Mouse (Mus musculus) hindbrain, embryonic 10.5 days (tissue): ENCODE results near the gene Mvk. TPM values are rescaled to one million over a fixed set of nuclear protein-coding genes. Genes with fewer than 3 reads are reported as not detected.
A peak's percentile ranks its signal among the peaks of the same experiment; 100 is the strongest.

Source experiments
- DNase-seq: peaks from one replicate; pipeline ENCODE4 v3.0.0-alpha.2; 2017; ENCODE audit warnings: low spot score
- H3K27ac ChIP-seq: fragments of 300-500 bp; sonication (generic); 2 replicates; pipeline ENCODE4 v1.5.1; 2016; ENCODE audit warnings: mild to moderate bottlenecking, moderate library complexity
- H3K27me3 ChIP-seq: fragments of 300-500 bp; sonication (generic); 2 replicates; pipeline ENCODE4 v1.6.1; 2016; ENCODE audit warnings: mild to moderate bottlenecking; ENCODE audit not compliant: poor library complexity, insufficient read depth, severe bottlenecking
- H3K36me3 ChIP-seq: fragments of 300-500 bp; sonication (generic); 2 replicates; pipeline ENCODE4 v1.6.1; 2016; ENCODE audit warnings: mild to moderate bottlenecking, moderate library complexity
- H3K4me1 ChIP-seq: fragments of 300-500 bp; sonication (generic); replicated peaks from 2 replicates; pipeline ENCODE4 v1.6.1; 2016; ENCODE audit warnings: mild to moderate bottlenecking
- H3K4me3 ChIP-seq: fragments of 300-500 bp; sonication (generic); 2 replicates; pipeline ENCODE4 v1.5.1; 2016; ENCODE audit warnings: mild to moderate bottlenecking, moderate library complexity
- H3K9me3 ChIP-seq: fragments of 300-500 bp; sonication (generic); 2 replicates; pipeline ENCODE4 v1.6.1; 2016; ENCODE audit warnings: mild to moderate bottlenecking, moderate library complexity
- WGBS: fragments of 180-500 bp; shearing (Covaris S2); methylation state at CpG from one replicate; pipeline ENCODE4 v1.1.7; 2016; 5-methylcytosine and 5-hydroxymethylcytosine counted together
- polyA plus RNA-seq: library from polyadenylated mRNA; unstranded; fragments of >200 nt; fragmentation: Nextera tagmentation; extraction: Ambion mirVana; gene quantifications from 2 replicates; pipeline ENCODE4 v1.2.1, GENCODE M21; 2016

Gene Mvk
- polyA plus RNA-seq, 1 experiment from 2014 or later: 66.6 TPM

DNA sequence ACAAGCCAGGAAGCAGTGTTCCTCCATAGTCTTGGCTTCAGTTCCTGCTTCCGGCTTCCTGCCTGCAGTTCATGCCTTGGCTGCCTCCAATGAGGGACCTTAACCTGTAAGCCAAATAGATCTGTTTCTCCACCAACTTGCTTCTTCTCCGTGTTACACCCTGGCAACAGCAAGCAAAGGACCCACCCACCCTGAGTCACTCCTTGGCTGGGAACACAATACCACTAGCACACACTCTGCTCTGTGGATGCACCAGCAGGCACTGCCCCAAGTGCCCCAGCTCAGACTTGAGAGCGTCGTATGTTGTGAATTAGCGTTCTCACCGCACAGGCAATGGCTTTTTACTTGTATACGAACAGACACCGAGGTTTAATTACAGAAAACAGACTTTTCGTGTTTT lies 57.2 kb downstream of the Mvk start:
- H3K36me3 ChIP-seq: no peaks in the 10 kb centered on the region
- DNase-seq: no peak
- WGBS: 86% methylated on average over 9 of the region's 9 CpGs

DNA sequence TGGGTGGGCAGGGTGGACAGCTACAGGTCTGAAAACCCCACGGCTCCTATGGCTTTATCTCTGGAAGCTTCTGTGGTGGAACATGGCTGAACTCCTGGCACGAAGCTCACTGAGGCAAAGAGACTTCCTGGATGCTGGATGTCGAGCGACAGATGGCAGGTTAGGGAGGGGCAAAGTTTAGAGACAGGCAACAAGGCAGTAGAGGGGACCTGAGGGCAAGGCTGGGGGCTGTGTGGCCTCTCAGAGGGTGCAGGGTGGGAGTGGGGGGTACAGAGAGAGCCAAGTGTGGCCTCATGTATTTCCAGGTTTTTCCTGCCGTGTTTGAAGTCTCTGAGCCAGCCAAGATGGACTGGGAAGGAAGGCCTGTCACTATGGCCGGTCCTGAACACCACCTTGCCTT lies 60.8 kb downstream of the Mvk start:
- Histone ChIP-seq H3K4me1 (peaks cover 40% of the 10 kb centered on the region), H3K27me3 (no peaks in the 10 kb centered on the region), H3K36me3 (no peaks in the 10 kb centered on the region), H3K9me3 (no peaks in the 10 kb centered on the region), H3K27ac (no peak overlapping the region), H3K4me3 (no peak overlapping the region)
- 72% methylated on average over 6 of the region's 6 CpGs for WGBS
- no peak for DNase-seq

More for the DNA sequence above, 57.2 kb downstream of the Mvk start:
- no peak overlapping the region for H3K4me3 ChIP-seq
- peaks cover 17% of the 10 kb centered on the region for H3K4me1 ChIP-seq
- H3K27ac ChIP-seq: no peak overlapping the region
- no peaks in the 10 kb centered on the region for H3K9me3 ChIP-seq
- no peaks in the 10 kb centered on the region for H3K27me3 ChIP-seq

DNA sequence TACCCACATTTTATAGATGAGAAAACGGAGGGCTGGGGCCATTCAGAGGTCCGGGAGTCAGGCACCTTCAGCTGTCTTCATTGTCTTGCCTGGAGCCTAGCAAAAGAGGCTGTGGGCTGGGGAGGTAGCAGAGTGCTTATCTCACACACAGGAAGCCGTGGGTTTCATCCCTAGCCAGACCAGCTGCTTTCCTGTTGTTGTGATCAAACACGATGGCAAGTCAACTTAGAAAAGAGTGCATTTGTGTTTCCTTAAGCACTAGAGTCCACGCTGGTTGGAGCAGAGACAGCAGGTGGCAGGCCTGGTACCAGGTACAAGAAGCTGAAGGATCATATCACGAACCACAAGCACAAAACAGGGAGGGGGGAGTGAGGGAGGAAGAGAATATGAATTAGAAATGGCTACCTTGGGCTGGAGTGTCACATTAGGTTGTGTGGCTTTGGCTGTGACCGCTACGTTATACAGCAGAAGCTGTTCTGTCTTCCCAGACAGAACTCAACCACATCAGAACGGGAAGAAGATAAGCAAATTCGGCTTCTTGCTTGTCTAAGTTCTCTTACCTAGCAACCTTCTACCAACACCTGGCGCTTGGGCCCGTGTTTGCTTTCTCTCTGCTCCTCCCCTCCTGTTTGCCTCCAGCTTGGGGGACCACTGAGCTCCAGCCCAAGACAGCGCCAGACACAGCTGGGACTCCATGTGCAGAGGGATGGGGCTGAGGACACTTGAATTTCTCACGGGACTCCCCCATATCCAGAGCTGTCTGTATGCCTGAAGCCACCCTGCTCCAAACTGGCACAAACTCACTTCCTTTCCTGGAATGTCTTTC lies 61.4 kb downstream of the Mvk start:
- DNase-seq: no peak
- Histone ChIP-seq H3K4me3 (no peak overlapping the region), H3K27me3 (no peaks in the 10 kb centered on the region; the same call in 1 of the 2 replicates), H3K27ac (peak overlapping the region; percentile 36; the same call in 1 of the 2 replicates), H3K4me1 (peaks cover 45% of the 10 kb centered on the region), H3K36me3 (no peaks in the 10 kb centered on the region), H3K9me3 (no peaks in the 10 kb centered on the region)
- WGBS: 78% methylated on average over 14 of the region's 14 CpGs

DNA sequence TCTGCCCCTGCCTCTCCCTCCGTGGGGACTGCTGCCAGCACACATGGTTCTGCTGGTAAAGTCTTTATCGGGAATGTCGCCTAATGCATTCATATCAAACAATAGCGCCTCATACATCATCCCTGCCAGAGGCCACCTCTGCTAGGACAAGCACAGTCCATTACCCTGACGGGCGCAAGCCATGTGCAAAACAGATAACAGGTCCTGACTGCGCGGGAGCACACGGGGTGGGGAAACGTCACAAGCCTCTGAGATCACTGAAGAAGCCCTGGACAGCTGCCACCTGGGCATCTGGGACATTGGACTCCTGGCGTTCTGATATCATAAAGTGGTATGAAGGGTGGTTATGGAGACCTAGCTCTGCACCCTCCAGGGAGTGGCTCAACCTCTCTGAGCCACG lies 63.3 kb downstream of the Mvk start:
- Histone ChIP-seq H3K36me3 (no peaks in the 10 kb centered on the region), H3K4me1 (peaks cover 48% of the 10 kb centered on the region), H3K27ac (peak overlapping the region; percentile 77; the same call in 1 of the 2 replicates), H3K27me3 (peaks cover 11% of the 10 kb centered on the region), H3K4me3 (no peak overlapping the region), H3K9me3 (no peaks in the 10 kb centered on the region)
- 76% methylated on average over 12 of the region's 12 CpGs for WGBS
- peak; percentile 19 for DNase-seq

DNA sequence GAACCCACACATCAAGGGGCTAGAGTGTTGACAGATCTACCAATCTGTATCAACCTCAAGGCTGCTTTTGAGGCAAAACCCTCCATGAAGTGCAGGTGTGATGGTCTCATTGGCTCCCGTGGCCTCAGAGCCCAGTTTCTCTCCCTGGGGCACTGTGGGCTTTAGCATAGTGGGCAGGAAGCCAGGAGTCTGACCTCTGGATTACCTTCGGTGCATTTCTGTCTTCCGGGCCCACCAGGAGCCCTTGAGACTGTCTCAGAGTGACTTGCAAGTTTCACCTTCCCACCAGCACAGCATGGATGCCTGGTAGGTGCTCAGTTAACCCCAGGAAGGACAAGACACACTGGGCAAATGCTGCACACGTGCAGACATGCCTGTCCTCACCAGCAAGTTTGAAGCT lies 63.9 kb downstream of the Mvk start:
- Histone ChIP-seq H3K27ac (peak overlapping the region; percentile 35; the same call in 1 of the 2 replicates), H3K9me3 (no peaks in the 10 kb centered on the region), H3K27me3 (peaks cover 17% of the 10 kb centered on the region), H3K4me3 (no peak overlapping the region), H3K4me1 (peaks cover 52% of the 10 kb centered on the region), H3K36me3 (no peaks in the 10 kb centered on the region)
- no peak for DNase-seq
- 81% methylated on average over 4 of the region's 4 CpGs for WGBS

DNA sequence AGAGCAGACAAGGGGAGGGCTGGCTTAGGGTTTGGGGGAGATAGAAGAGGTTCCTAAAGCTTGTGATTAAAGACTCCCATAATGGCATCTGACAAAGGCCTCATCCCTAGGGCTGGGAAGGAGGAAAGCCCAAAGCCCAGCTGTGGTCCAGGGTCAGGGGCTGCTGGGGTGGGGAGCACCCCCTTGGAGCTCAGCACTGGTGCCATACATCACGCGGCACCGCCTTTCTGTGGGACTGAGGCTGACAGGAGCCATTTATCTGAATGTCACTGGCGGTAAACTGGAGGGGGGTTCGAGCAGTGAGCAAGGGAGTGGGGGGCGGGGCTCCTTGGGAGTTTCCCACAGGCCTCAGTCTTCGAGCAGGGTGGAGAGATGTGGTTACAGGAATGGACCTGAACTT lies 65.4 kb downstream of the Mvk start:
- Histone ChIP-seq H3K36me3 (no peaks in the 10 kb centered on the region), H3K4me3 (no peak overlapping the region), H3K4me1 (peaks cover 66% of the 10 kb centered on the region), H3K27me3 (peaks cover 32% of the 10 kb centered on the region), H3K9me3 (no peaks in the 10 kb centered on the region), H3K27ac (peak overlapping the region; percentile 1; the same call in 1 of the 2 replicates)
- no peak for DNase-seq
- WGBS: 73% methylated on average over 7 of the region's 7 CpGs

Other genes with a start within 250 kb of the Mvk start
- 4.0 and 4.2 TPM in 2 replicates for gene Foxn4, start 170.5 kb upstream of the Mvk start, polyA plus RNA-seq
- gene Myo1h, start 155.1 kb upstream of the Mvk start, polyA plus RNA-seq: 0.59 and 0.73 TPM in 2 replicates
- gene Kctd10, start 63.8 kb upstream of the Mvk start, polyA plus RNA-seq: 114 and 124 TPM in 2 replicates
- 52.5 and 56.2 TPM in 2 replicates for gene Ube3b, start 63.7 kb upstream of the Mvk start, polyA plus RNA-seq
- gene Mmab, start 209 bp upstream of the Mvk start, polyA plus RNA-seq: 30.1 TPM in 2 replicates
- gene Fam222a, start 123.7 kb downstream of the Mvk start, polyA plus RNA-seq: 3.9 and 6.5 TPM in 2 replicates
- gene Trpv4, start 214.2 kb downstream of the Mvk start, polyA plus RNA-seq: 0.60 and 0.64 TPM in 2 replicates
- gene Gltp, start 246.7 kb downstream of the Mvk start, polyA plus RNA-seq: 80.4 and 90.3 TPM in 2 replicates